Mouse (Mus musculus): ENCODE results near the gene Gm36245. TPM values are rescaled to one million over a fixed set of nuclear protein-coding genes. Genes with fewer than 3 reads are reported as not detected.

Gene Gm36245
- total and polyA plus RNA-seq, 3 experiments, result not detected

DNA sequence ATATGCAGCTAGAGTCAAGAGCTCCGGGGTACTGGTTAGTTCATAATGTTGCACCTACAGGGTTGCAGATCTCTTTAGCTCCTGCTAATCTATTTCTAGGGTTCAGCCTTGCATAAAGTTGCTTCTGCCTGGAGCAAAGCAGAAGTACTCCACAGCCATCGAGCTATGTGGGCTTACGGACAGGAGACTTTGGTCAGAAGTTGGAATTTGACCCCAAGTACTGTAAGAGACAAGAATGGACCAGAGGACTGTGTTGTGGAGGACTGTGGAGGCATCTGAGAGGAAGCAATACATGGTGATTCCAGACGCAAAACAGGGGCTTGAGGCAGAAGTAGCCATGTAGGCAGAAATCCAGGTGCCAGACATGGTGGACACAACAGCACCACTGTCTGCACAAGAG lies 19.7 kb upstream of the Gm36245 start:
- TF ChIP-seq MAX (IDR thresholded peaks at IDR 0.05; ENCODE audit: low read length) (no peak), POLR2AphosphoS2 (IDR thresholded peaks at IDR 0.05; ENCODE audit: low read length) (no peak), TBP (IDR thresholded peaks at IDR 0.05; ENCODE audit: low read depth, low read length) (no peak), NELFE (IDR thresholded peaks at IDR 0.05; ENCODE audit: low read depth, low read length) (no peak), RCOR1 (IDR thresholded peaks at IDR 0.05; ENCODE audit: low read depth, low read length) (no peak), USF1 (IDR thresholded peaks at IDR 0.05; ENCODE audit: low read depth, low read length) (no peak), USF2 (IDR thresholded peaks at IDR 0.05; ENCODE audit: borderline replicate concordance in 1 of 2, insufficient read depth in 1 of 2, low read depth in 1 of 2, low read length in 2 of 2) (no peak), EP300 (IDR thresholded peaks at IDR 0.05; ENCODE audit: low read depth in 1 of 2, low read length in 2 of 2) (no peak), CHD2 (IDR thresholded peaks at IDR 0.05; ENCODE audit: low read length) (no peak), MYC (IDR thresholded peaks at IDR 0.05; ENCODE audit: low read depth, low read length) (no peak), GATA1 (IDR thresholded peaks at IDR 0.05; ENCODE audit: low read depth, low read length) (no peak), TAL1 (IDR thresholded peaks at IDR 0.05; ENCODE audit: low read length) (no peak), MAFK (IDR thresholded peaks at IDR 0.05; ENCODE audit: borderline replicate concordance, low read depth, low read length) (no peak), MXI1 (IDR thresholded peaks at IDR 0.05; ENCODE audit: low read depth, low read length) (no peak)
- no peak overlapping the region for H3K27ac ChIP-seq (ENCODE audit: control insufficient read depth, low read depth, low read length)
- H3K36me3 ChIP-seq (ENCODE audit: control insufficient read depth in 1 of 2, insufficient read depth in 2 of 2, low read length in 2 of 2), result no peaks in the 10 kb centered on the region
- no peak overlapping the region for H3K9ac ChIP-seq (ENCODE audit: control insufficient read depth, low read depth, low read length, poor library complexity, severe bottlenecking)
- no peaks in the 10 kb centered on the region for H3K27me3 ChIP-seq (ENCODE audit: control insufficient read depth in 1 of 2, insufficient read depth in 2 of 2, low read length in 2 of 2)
- H3K79me2 ChIP-seq (ENCODE audit: control insufficient read depth, insufficient read depth, low read length, poor library complexity), result no peaks in the 10 kb centered on the region
- no peaks in the 10 kb centered on the region for H3K9me3 ChIP-seq (replicated peaks; ENCODE audit: insufficient read depth, low read length)
- DNase-seq (ENCODE audit: low read depth, low spot score), result no peak
- H3K4me1 ChIP-seq (ENCODE audit: control insufficient read depth in 1 of 2, insufficient read depth in 2 of 2, low read length in 2 of 2), result no peaks in the 10 kb centered on the region
- H3K4me3 ChIP-seq (ENCODE audit: control insufficient read depth in 1 of 2, insufficient read depth in 1 of 2, low read depth in 2 of 2, low read length in 2 of 2), result no peak overlapping the region

DNA sequence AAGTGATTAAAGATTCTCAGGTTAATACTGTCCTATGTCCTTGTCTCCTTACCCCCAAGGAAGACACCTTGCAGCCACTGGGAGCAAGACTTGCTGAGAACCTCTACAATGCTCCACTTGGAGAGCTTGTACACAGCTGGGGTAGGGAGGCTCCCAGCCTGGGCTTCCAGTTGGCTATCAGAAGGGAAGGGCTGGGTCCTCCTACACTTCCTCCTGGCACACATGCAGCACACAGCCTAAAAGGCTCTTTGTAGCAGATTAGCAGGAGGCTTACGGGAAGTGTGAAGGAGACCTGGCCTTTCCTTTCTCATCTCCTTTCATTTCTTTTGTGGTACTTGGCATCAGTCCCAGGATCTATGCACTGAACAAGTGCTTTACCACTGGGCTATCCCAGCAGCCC lies 17.4 kb upstream of the Gm36245 start:
- Histone ChIP-seq H3K36me3 (ENCODE audit: control insufficient read depth in 1 of 2, insufficient read depth in 2 of 2, low read length in 2 of 2) (no peaks in the 10 kb centered on the region), H3K27ac (ENCODE audit: control insufficient read depth, low read depth, low read length) (no peak overlapping the region), H3K27me3 (ENCODE audit: control insufficient read depth in 1 of 2, insufficient read depth in 2 of 2, low read length in 2 of 2) (no peaks in the 10 kb centered on the region), H3K79me2 (ENCODE audit: control insufficient read depth, insufficient read depth, low read length, poor library complexity) (no peaks in the 10 kb centered on the region), H3K4me3 (ENCODE audit: control insufficient read depth in 1 of 2, insufficient read depth in 1 of 2, low read depth in 2 of 2, low read length in 2 of 2) (no peak overlapping the region), H3K9ac (ENCODE audit: control insufficient read depth, low read depth, low read length, poor library complexity, severe bottlenecking) (no peak overlapping the region), H3K4me1 (ENCODE audit: control insufficient read depth in 1 of 2, insufficient read depth in 2 of 2, low read length in 2 of 2) (no peaks in the 10 kb centered on the region), H3K9me3 (replicated peaks; ENCODE audit: insufficient read depth, low read length) (no peaks in the 10 kb centered on the region)
- TF ChIP-seq TAL1 (IDR thresholded peaks at IDR 0.05; ENCODE audit: low read length) (no peak), MAZ (IDR thresholded peaks at IDR 0.05; ENCODE audit: low read depth, low read length) (no peak), GATA1 (IDR thresholded peaks at IDR 0.05; ENCODE audit: low read depth, low read length) (no peak), TBP (IDR thresholded peaks at IDR 0.05; ENCODE audit: low read depth, low read length) (no peak), MAX (IDR thresholded peaks at IDR 0.05; ENCODE audit: low read length) (no peak), MAFK (IDR thresholded peaks at IDR 0.05; ENCODE audit: borderline replicate concordance, low read depth, low read length) (no peak), TCF12 (IDR thresholded peaks at IDR 0.05; ENCODE audit: low read depth, low read length) (no peak), BHLHE40 (IDR thresholded peaks at IDR 0.05; ENCODE audit: borderline replicate concordance, low read depth, low read length) (no peak)
- peak; percentile 10 for DNase-seq (ENCODE audit: low read depth, low spot score)
